Mouse (Mus musculus) colon, adult 2 months (tissue): ENCODE data around the gene Rasgrf1. TPM values are rescaled to one million over a fixed set of nuclear protein-coding genes. Genes with fewer than 3 reads are reported as not detected.

ENCODE experiments used
- polyA plus RNA-seq: library from polyadenylated mRNA; depleted of rRNA; stranded (reverse); fragments of >200 nt; gene quantifications from 2 replicates; pipeline ENCODE4 v1.2.3, GENCODE M21; 2012; rRNA removed

Rasgrf1 gene
- 0.03 TPM in 1 of 2 replicates, not detected in the other for polyA plus RNA-seq

GRCm38 (mm10) chr9:89909131-89910010 is at the start of gene Rasgrf1:
Rasgrf1 (plus strand) TSS chr9:89909908.

GRCm38 (mm10) chr9:90053852-90054251 is 144.1 kb downstream of the Rasgrf1 start, which contains the start of gene Ctsh:
Ctsh (plus strand) TSS chr9:90054152.

Other genes with a start within 250 kb of the Rasgrf1 start
- gene Tmed3, start 204.8 kb upstream of the Rasgrf1 start, polyA plus RNA-seq: 147 and 165 TPM in 2 replicates
- gene Ankrd34c, start 171.4 kb upstream of the Rasgrf1 start, polyA plus RNA-seq: not detected in 2 replicates
- gene Ctsh, start 144.2 kb downstream of the Rasgrf1 start, polyA plus RNA-seq: 49.8 and 58.2 TPM in 2 replicates
- 33.7 and 49.2 TPM in 2 replicates for gene Morf4l1, start 204.9 kb downstream of the Rasgrf1 start, polyA plus RNA-seq